Mouse (Mus musculus): ENCODE measurements at regions not wholly inside any gene's neighbourhood (a gene's known extent, or its start where the extent isn't known, plus 50 kb on each side); places are given as distances from the start of the nearest gene placed in this dataset.

DNA sequence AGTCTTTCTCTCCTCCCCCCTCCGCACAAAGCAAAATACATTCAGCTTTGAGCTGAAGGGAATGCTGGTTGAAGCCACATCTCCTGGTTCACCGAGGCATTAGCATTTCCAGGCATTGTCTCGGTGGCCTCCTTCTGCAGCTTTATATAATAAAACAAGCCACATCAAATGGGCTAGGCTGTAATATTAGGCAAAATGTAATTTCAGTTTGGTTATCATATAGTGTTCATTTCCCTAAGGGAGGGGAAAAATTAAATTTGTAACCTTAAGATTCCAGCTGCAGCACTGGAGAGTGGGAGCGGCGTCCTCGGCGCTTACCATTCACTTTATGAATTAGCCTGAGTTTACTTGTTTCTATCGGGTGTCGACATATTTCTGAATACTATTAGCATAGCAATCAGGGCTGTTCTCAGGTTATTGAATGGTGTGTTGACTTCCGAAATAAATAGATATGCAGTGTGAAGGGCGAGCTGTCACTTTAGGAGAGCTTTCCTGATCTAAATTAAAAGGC, 932.3 kb upstream of the Gm5150 start:
- TF ChIP-seq CTCF (IDR thresholded peaks at IDR 0.05; ENCODE audit: low read depth), result no peak
- TF ChIP-seq EP300 (IDR thresholded peaks at IDR 0.05; ENCODE audit: low read depth), result no peak

All from liver, postnatal 0 days (tissue).